Mouse (Mus musculus) hindbrain, embryonic 14.5 days (tissue): ENCODE measurements around the gene Synpr. TPM values are rescaled to one million over a fixed set of nuclear protein-coding genes. Genes with fewer than 3 reads are reported as not detected.
"Not testable (repeated sequence)": the region's sequence is repeated elsewhere in the genome, so short reads cannot be mapped to it uniquely, and the experiment has no call there.

ENCODE experiments used
- ATAC-seq: fragments of 200-750 bp; cut with Nextera tagmentation; 2 replicates; pipeline ENCODE4 v1.8.0; 2017; ENCODE audit warnings: moderate number of reproducible peaks, mild to moderate bottlenecking, moderate TSS enrichment, moderate library complexity; ENCODE audit not compliant: low FRiP score
- DNase-seq: peaks from one replicate; pipeline ENCODE4 v3.0.0-alpha.2; 2015; ENCODE audit warnings: low spot score
- H3K27ac ChIP-seq: fragments of 300-500 bp; sonication (generic); 2 replicates; pipeline ENCODE4 v1.5.1; 2014; ENCODE audit warnings: mild to moderate bottlenecking, moderate library complexity
- H3K27me3 ChIP-seq: fragments of 300-500 bp; sonication (generic); 2 replicates; pipeline ENCODE4 v1.6.1; 2014; ENCODE audit warnings: mild to moderate bottlenecking, low read length, mixed read lengths; ENCODE audit not compliant: control insufficient read depth, insufficient read depth
- H3K36me3 ChIP-seq: fragments of 300-500 bp; sonication (generic); replicated peaks from 2 replicates; pipeline ENCODE4 v1.6.1; 2014; ENCODE audit not compliant: control insufficient read depth, insufficient read depth
- H3K4me1 ChIP-seq: fragments of 300-500 bp; sonication (generic); replicated peaks from 2 replicates; pipeline ENCODE4 v1.6.1; 2014; ENCODE audit warnings: antibody characterized with exemption, low read length, mixed read lengths; ENCODE audit not compliant: control insufficient read depth, insufficient read depth
- H3K4me2 ChIP-seq: fragments of 300-500 bp; sonication (generic); replicated peaks from 2 replicates; pipeline ENCODE4 v1.6.1; 2014; ENCODE audit warnings: mild to moderate bottlenecking, moderate library complexity
- H3K4me3 ChIP-seq: fragments of 300-500 bp; sonication (generic); replicated peaks from 2 replicates; pipeline ENCODE4 v1.5.1; 2014; ENCODE audit warnings: mild to moderate bottlenecking, low read length
- H3K9ac ChIP-seq: fragments of 300-500 bp; sonication (generic); 2 replicates; pipeline ENCODE4 v1.6.1; 2014
- H3K9me3 ChIP-seq: fragments of 300-500 bp; sonication (generic); 2 replicates; pipeline ENCODE4 v1.6.1; 2016; ENCODE audit warnings: low read length; ENCODE audit not compliant: control insufficient read depth
- WGBS: fragments of 180-500 bp; shearing (Covaris S2); extraction: QIAGEN DNeasy Blood & Tissue Kit; methylation state at CpG from one replicate; pipeline ENCODE4 v1.1.7; 2014; 5-methylcytosine and 5-hydroxymethylcytosine counted together
- polyA plus RNA-seq: library from polyadenylated mRNA; unstranded; fragments of >200 nt; fragmentation: Nextera tagmentation; extraction: Ambion mirVana; gene quantifications from 2 replicates; pipeline ENCODE4 v1.2.1, GENCODE M21; 2014

The Synpr gene
- polyA plus RNA-seq, result 52.7 and 64.2 TPM in 2 replicates

DNA sequence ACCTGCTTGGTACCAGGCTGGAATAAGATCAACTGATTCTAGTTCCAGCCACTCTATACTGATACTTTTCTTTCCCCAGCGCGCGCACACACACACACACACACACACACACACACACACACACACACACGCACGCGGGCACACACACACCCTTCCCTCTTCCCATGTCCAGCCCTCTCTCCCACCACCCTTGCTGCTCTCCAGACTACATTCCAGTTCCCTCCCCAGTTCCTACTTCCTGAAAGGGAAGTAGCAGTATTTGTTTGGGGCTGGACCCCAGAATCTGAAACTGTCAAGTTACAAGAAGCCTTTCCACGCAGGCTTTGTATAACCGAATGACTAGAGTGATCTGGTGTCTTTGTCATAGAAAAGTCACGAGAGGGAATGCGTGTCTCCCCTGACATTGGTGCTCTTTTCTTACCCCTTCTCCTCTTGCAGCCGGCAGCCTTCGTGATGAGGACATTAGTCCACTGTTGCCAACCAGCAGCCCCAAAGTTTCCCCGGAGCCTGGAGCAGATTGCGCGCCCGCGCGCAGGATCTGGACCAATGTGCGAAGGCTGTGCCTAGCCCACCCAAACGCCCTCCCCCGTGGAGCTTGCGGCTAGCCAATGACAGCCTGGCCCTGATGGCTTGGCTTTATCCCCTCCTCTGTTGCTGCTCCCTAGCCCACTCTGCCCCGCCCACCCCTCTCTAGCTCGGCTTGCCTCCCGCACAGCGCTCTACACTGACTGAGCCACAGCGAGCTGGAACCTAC, at the start of gene Synpr:
Synpr (plus strand) TSS at position 690 of the 754 bp plus-strand sequence.
- H3K9ac ChIP-seq, result peak within 1 kb of the TSS; percentile 52
- DNase-seq (peak; percentile 78), ATAC-seq (peak; percentile 100)
- no peaks in the 10 kb centered on the region for H3K9me3 ChIP-seq
- H3K4me1 ChIP-seq, result peaks cover 5% of the 10 kb centered on the region; the same call in 1 of the 2 replicates
- no peaks in the 10 kb centered on the region for H3K27me3 ChIP-seq
- no peaks in the 10 kb centered on the region for H3K36me3 ChIP-seq
- H3K4me2 ChIP-seq, result peak within 1 kb of the TSS; percentile 92
- no peak within 1 kb of the TSS for H3K27ac ChIP-seq
- peak within 1 kb of the TSS; percentile 30 for H3K4me3 ChIP-seq
- 6% methylated on average over 27 of the region's 27 CpGs for WGBS

DNA sequence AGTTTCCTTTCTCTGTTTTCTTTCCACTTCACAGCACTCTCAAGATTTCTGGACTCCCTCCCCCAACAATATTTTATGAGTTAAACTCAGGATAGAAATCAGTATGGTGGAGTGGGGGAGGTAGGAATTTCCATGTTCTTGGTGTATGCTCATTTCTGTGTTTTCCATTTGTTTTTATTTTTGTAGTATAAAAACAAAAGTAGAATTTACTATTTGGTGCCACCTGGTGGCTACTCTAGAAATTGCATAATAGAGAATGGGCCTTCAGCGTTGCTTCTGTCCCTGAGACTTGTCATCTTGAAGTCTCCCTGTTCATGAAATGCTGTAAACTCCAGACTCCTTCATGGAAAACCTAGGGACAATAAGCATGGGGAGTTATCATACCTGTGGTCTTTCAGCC, 47.7 kb upstream of the Synpr start:
- H3K27ac ChIP-seq, result no peak overlapping the region
- no peak for ATAC-seq
- peak; percentile 87 for DNase-seq
- no peaks in the 10 kb centered on the region for H3K9me3 ChIP-seq
- H3K27me3 ChIP-seq, result no peaks in the 10 kb centered on the region
- no peak overlapping the region for H3K4me3 ChIP-seq
- 27% methylated on average over 1 of the region's 1 CpGs for WGBS
- no peak overlapping the region for H3K9ac ChIP-seq
- H3K36me3 ChIP-seq, result no peaks in the 10 kb centered on the region
- no peaks in the 10 kb centered on the region for H3K4me1 ChIP-seq
- H3K4me2 ChIP-seq, result no peak overlapping the region

DNA sequence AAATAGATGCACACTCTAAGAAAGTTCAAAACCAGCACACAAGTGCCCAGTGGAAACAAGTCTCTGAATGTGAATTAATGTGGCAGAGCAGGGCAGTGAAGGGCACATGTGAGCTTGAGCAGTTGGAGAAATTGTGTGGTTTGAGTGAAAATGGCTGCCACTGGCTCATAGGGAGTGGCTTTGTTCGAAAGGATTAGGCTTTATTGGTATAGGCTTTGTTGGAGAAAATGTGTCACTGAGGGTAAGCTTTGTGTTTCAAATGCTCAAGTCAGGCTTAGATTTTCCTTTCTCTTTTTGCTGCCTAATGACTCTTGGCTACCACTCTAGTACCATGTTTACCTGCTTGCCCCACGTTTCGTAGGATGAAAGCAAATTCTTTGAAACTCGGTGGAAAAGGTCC, 37.1 kb upstream of the Synpr start:
- WGBS, result 64% methylated on average over 4 of the region's 4 CpGs
- Histone ChIP-seq H3K4me1 (no peaks in the 10 kb centered on the region), H3K4me2 (no peak overlapping the region), H3K27me3 (no peaks in the 10 kb centered on the region), H3K9ac (no peak overlapping the region), H3K36me3 (no peaks in the 10 kb centered on the region), H3K9me3 (no peaks in the 10 kb centered on the region), H3K4me3 (no peak overlapping the region), H3K27ac (no peak overlapping the region)
- DNase-seq, result no peak
- ATAC-seq, result no peak

DNA sequence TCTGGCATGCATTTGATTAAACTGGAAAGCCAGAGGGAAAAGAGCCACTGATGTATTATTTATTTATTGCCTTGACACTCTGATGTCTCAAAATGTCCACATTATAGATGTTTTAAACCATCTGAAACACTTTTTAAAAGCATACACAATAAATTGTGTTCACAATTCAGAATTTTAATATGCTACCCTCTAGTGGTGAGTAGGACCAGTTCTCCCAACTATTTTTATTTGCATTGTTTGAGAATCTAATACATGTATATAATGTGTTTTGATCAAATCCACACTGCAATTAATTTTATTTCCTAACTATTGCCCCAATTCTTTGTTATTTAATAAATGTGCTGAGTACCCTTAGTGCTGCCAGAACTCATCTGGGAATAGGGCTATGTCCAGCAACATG, 35.2 kb upstream of the Synpr start:
- Histone ChIP-seq H3K27me3 (no peaks in the 10 kb centered on the region), H3K4me2 (no peak overlapping the region), H3K36me3 (no peaks in the 10 kb centered on the region), H3K4me1 (no peaks in the 10 kb centered on the region), H3K9me3 (no peaks in the 10 kb centered on the region), H3K27ac (no peak overlapping the region), H3K9ac (no peak overlapping the region), H3K4me3 (no peak overlapping the region)
- ATAC-seq, result no peak
- DNase-seq, result no peak

DNA sequence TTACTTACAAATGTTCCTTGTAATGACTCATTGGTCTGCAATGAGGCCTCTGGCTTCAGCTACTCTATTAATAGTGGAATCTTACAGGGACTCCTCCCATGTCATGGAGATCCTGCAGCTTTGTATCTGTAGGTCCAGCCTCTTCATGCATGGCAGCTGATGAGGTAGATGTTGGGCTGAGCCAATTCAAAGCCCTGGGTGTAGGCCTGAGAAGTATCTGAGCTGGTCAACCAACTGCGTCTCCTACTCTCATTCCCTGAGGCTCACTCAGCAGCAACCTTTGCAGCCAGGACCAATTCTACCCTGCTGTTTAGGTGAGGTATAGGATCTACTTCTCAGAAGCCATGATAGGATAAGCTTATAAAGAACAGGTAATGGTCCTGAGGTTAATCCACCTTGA, 32.0 kb upstream of the Synpr start:
- no peak for DNase-seq
- no peak overlapping the region for H3K27ac ChIP-seq
- no peaks in the 10 kb centered on the region for H3K36me3 ChIP-seq
- no peak overlapping the region for H3K4me2 ChIP-seq
- no peak overlapping the region for H3K4me3 ChIP-seq
- no peaks in the 10 kb centered on the region for H3K4me1 ChIP-seq
- no peak overlapping the region for H3K9ac ChIP-seq
- H3K9me3 ChIP-seq, result no peaks in the 10 kb centered on the region
- 93% methylated on average over 1 of the region's 1 CpGs for WGBS
- ATAC-seq, result no peak
- H3K27me3 ChIP-seq, result no peaks in the 10 kb centered on the region

DNA sequence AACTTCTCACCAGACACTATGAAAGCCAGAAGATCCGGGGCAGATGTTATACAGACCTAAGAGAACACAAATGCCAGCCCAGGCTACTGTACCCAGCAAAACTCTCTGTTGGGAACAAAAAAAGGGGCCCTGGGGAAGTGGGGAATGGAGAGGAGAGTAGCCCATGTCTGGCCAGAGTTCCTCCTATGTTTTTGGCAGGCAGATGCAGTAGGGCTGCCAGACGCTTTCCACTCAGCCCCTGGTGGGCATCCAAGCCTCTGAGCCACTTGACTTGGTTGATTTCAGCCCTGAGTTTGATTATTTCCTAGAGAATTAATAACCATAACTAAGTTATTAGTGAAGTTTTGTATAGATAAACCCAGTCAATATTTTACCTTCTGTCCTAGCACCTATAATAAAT, 29.8 kb upstream of the Synpr start:
- WGBS, result 84% methylated on average over 2 of the region's 2 CpGs
- not testable (repeated sequence) for H3K4me3 ChIP-seq, H3K27ac ChIP-seq, H3K4me2 ChIP-seq, H3K27me3 ChIP-seq, H3K9ac ChIP-seq, ATAC-seq, H3K36me3 ChIP-seq, H3K9me3 ChIP-seq, DNase-seq, H3K4me1 ChIP-seq

DNA sequence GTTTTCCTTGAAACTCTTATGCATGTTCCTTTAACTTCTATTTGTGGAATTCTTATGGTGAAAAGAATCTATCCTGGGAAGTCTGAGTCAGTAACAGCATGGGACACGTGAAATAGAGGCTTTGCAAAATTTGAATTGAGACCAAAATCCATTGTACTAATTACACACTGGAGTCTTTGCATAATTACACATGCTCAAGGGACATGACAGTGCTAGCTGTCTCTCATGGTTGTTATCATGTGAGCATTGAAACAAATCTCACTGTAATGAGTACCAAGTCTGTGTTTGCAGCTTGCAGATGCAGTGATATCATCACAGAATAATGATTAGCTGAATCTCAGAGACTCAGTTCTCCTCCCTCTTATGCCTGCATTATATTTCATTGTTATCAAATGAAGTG, 22.2 kb upstream of the Synpr start:
- no peak for DNase-seq
- no peak overlapping the region for H3K4me2 ChIP-seq
- no peaks in the 10 kb centered on the region for H3K36me3 ChIP-seq
- H3K27me3 ChIP-seq, result no peaks in the 10 kb centered on the region
- no peaks in the 10 kb centered on the region for H3K9me3 ChIP-seq
- no peak overlapping the region for H3K4me3 ChIP-seq
- no peak overlapping the region for H3K27ac ChIP-seq
- 20% methylated on average over 1 of the region's 1 CpGs for WGBS
- no peaks in the 10 kb centered on the region for H3K4me1 ChIP-seq
- H3K9ac ChIP-seq, result no peak overlapping the region
- peak; percentile 77; the same call in 1 of the 2 replicates for ATAC-seq

DNA sequence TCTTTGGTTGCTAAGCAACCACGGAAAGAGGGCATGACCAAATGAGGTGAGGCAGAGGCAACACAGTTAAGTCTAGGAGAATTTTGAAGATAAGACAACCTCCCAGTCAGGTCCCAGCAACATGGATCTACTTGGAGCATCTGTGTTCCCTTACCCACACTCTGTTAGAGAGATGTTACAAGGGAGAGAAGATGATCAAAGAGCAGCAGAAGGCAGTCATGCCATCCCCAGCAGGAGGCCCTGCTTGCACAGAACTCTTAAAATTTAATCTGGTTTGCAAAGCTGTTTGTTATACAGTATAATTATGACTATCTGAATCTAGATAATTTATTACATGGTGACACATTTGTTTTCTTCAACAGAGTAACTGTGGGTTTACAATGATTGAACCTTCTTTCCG, 18.2 kb upstream of the Synpr start:
- Histone ChIP-seq H3K36me3 (no peaks in the 10 kb centered on the region), H3K9ac (no peak overlapping the region), H3K9me3 (no peaks in the 10 kb centered on the region), H3K4me3 (no peak overlapping the region), H3K4me2 (no peak overlapping the region), H3K27ac (no peak overlapping the region), H3K4me1 (no peaks in the 10 kb centered on the region), H3K27me3 (no peaks in the 10 kb centered on the region)
- WGBS, result 83% methylated on average over 2 of the region's 2 CpGs
- ATAC-seq, result no peak
- no peak for DNase-seq

DNA sequence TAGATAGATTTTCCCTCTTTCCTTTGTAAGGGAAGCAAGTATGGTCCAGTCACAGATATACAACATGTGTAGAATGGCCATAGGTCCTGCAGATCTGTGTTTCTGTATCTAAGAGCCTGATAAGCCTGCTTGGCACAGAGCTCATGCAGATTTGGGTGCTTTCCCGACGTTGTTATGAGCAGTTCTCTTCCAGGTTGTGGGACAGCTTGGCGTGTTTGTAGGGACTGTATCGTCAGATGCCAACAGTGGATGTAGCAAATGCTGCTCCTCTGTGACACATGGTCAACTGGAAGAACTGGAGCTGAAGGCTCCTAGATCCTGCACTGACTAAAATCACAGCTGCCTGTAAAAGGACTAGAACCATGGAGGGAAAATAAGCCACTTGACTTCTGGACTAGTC, 17.4 kb upstream of the Synpr start:
- 90% methylated on average over 4 of the region's 4 CpGs for WGBS
- DNase-seq, result no peak
- ATAC-seq, result no peak
- Histone ChIP-seq H3K27ac (no peak overlapping the region), H3K36me3 (no peaks in the 10 kb centered on the region), H3K9me3 (no peaks in the 10 kb centered on the region), H3K4me1 (no peaks in the 10 kb centered on the region), H3K9ac (no peak overlapping the region), H3K4me3 (no peak overlapping the region), H3K27me3 (no peaks in the 10 kb centered on the region), H3K4me2 (no peak overlapping the region)

DNA sequence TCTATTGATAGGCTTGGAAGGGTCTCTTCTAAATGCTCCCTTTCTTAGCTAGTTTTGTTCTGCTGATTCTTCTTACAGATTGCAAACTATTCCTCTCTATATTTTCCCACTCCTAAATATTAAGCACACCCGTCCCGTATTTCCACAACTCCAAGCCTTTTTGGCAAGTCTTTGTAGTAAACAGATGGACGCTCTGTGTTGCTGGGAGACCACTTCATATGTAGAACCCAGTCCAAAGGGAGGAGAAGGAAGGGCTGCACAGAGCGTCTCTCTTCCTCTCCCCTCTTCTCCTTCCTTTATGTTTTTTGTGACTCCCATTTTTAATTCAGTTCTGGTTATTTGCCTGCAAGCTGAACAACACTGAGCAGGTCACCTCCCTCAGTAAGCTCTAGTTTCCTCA, 1.4 kb upstream of the Synpr start:
- H3K9me3 ChIP-seq, result no peaks in the 10 kb centered on the region
- H3K27me3 ChIP-seq, result no peaks in the 10 kb centered on the region
- no peak overlapping the region for H3K4me3 ChIP-seq
- DNase-seq (no peak), ATAC-seq (no peak)
- no peaks in the 10 kb centered on the region for H3K36me3 ChIP-seq
- WGBS, result 59% methylated on average over 4 of the region's 4 CpGs
- no peak overlapping the region for H3K9ac ChIP-seq
- no peak overlapping the region for H3K27ac ChIP-seq
- no peak overlapping the region for H3K4me2 ChIP-seq
- peaks cover 5% of the 10 kb centered on the region; the same call in 1 of the 2 replicates for H3K4me1 ChIP-seq
